Mouse (Mus musculus) lung, adult 2 months (tissue): ENCODE results near the gene Lcp2.

Experiments used
- CTCF ChIP-seq: fragments of 200-500 bp; IDR thresholded peaks from 2 replicates; pipeline ENCODE4 v1.5.1; 2011; ENCODE audit warnings: mild to moderate bottlenecking, low read length, control low read depth; ENCODE audit not compliant: insufficient read depth
- POLR2A ChIP-seq: fragments of 200-500 bp; IDR thresholded peaks from 2 replicates; pipeline ENCODE4 v1.6.1; 2011; ENCODE audit warnings: low read depth, mild to moderate bottlenecking, control low read depth, low read length, borderline replicate concordance; ENCODE audit errors: extremely low read depth

DNA sequence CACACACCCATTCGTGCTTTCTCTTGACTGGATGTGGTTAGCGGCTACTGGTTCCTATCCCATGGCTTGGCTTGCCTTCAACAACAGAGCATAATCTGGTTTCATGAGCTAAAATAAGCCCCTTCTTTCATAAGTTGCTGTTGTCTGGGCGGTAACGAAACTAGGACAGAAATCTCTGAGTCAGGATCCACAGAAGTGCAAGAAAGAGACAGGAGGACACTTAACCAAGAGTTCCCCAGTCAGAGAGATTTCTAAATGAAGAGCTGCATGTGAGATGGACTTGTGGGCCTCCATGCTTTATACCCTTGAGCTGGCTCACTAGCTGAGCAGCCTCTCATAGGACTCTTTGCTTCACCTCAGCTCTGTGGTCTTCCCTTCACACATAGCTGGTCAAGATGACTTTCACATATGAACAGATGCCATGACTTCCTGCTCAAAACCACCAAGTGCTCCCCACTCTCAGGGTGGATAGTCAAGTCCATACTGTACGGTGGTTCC is 12.7 kb upstream of the Lcp2 start:
- TF ChIP-seq CTCF (no peak), POLR2A (no peak)
